Mouse (Mus musculus) CH12.LX (cell line): ENCODE data around the gene Churc1.

Experiments used
- CTCF ChIP-seq, 2 experiments: IDR thresholded peaks in 1 of 2; conservative IDR thresholded peaks in 1 of 2; 2 replicates each; pipeline ENCODE4 v1.5.1; 2011 to 2012; ENCODE audit warnings: low read depth in 2 of 2, low read length in 2 of 2, improper control_type of control experiment in 1 of 2, inconsistent platforms in 1 of 2, mild to moderate bottlenecking in 1 of 2, moderate library complexity in 1 of 2
- EP300 ChIP-seq: IDR thresholded peaks from 2 replicates; pipeline ENCODE4 v1.6.1; 2011; ENCODE audit warnings: low read length, improper control_type of control experiment
- HCFC1 ChIP-seq: IDR thresholded peaks from 2 replicates; pipeline ENCODE4 v1.6.1; 2012; ENCODE audit warnings: low read depth, mild to moderate bottlenecking, inconsistent platforms, low read length, improper control_type of control experiment
- POLR2A ChIP-seq: IDR thresholded peaks from 2 replicates; pipeline ENCODE4 v1.6.1; 2011; ENCODE audit warnings: low read depth, mild to moderate bottlenecking, improper control_type of control experiment, low read length
- RAD21 ChIP-seq: IDR thresholded peaks from 2 replicates; pipeline ENCODE4 v1.6.1; 2011; ENCODE audit warnings: low read depth, mild to moderate bottlenecking, low read length, improper control_type of control experiment, moderate library complexity
- USF1 ChIP-seq: IDR thresholded peaks from 2 replicates; pipeline ENCODE4 v1.6.1; 2014; ENCODE audit warnings: low read depth, mild to moderate bottlenecking, inconsistent platforms, low read length, improper control_type of control experiment
- ZKSCAN1 ChIP-seq: IDR thresholded peaks from 2 replicates; pipeline ENCODE4 v1.6.1; 2012; ENCODE audit warnings: low read depth, inconsistent platforms, low read length, improper control_type of control experiment, borderline replicate concordance

DNA sequence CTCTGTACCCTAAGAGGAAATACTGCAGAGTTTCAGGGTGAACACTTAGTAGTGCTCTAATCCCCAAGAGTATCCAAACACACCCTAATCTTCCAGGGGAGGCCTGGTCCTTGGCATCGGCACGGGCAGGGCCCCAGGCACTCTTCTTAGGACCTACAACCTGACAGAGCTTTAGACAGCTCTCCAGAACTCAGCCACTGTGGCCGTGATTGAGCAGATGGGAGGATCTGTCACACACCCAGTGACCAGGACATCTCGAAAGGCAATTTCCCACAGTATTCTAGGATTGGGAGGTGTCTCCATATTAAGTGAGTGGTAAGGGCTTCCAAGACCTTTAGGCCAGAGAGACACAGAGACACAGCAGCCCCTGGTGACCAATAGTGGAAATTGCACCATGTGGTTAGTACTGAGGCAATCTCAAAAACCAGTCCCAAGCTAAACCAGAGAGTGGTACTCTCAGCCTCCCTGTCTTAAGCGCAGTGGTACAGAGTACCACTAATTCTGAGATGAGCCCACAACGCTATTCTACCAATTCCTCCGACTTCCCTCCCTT, 38.4 kb downstream of the Churc1 start:
- TF ChIP-seq POLR2A: no peak
- no peak for TF ChIP-seq ZKSCAN1
- TF ChIP-seq USF1: no peak
- TF ChIP-seq EP300: no peak
- TF ChIP-seq HCFC1: no peak
- TF ChIP-seq CTCF (conservative IDR thresholded peaks at IDR 0.05 in 1 of 2, IDR thresholded peaks at IDR 0.05 in 1 of 2; ENCODE audit: low read depth in 2 of 2, low read length in 2 of 2): peak; percentile 82 to 84
- peak; percentile 80 for TF ChIP-seq RAD21
